Mouse (Mus musculus) bone marrow, adult 2 months (tissue): ENCODE measurements at regions not wholly inside any gene's neighbourhood (a gene's known extent, or its start where the extent isn't known, plus 50 kb on each side); places are given as distances from the start of the nearest gene placed in this dataset.

Experiments
- CTCF ChIP-seq: fragments of 200-500 bp; IDR thresholded peaks from 2 replicates; pipeline ENCODE4 v1.5.1; 2011; ENCODE audit warnings: low read length, control low read depth; ENCODE audit not compliant: control insufficient read depth, insufficient read depth
- POLR2A ChIP-seq: fragments of 200-500 bp; IDR thresholded peaks from 2 replicates; pipeline ENCODE4 v1.6.1; 2011; ENCODE audit warnings: low read depth, mild to moderate bottlenecking, control low read depth, low read length, borderline replicate concordance; ENCODE audit not compliant: control insufficient read depth

DNA sequence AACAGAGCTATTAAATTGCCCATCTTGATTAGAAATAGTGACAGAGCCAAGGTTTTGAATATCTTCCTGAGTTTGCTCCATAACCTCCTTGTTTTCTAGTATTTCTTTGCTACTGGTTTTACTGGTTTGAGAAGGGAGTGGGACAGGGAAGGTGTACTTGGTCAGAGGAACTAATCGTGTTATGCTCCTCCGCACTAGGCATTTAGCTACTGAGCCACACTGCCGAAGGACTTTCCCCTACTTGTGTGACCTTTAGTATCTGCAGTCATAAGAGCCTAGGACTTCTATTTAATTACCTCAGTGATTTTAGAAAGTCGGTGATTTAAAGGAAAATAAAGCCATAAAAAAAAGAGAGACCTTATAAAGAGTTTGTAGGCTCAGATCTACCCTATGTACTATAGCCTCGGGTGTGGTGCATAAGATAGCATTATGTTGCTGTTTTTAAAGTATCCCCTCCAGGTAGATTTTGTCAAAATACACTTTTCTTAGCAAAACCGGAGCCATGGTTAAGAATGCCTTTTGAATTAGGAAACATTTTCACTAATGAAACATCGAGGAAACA is 158.5 kb upstream of the Dpt start:
- TF ChIP-seq CTCF, result no peak
- no peak for TF ChIP-seq POLR2A
